Comparison of ENCODE assay signal across 8 mouse cellular contexts in genomic region chr2:120731167-120731862, GRCm38 (mm10).
A peak's percentile ranks its signal among the peaks of the same experiment; 100 is the strongest.
DNase-seq lines count a peak whose midpoint lies in the region; ATAC-seq and TF ChIP-seq lines count a peak whose summit lies in the region.

No protein-coding gene starts in this region.

- H3K4me1 ChIP-seq in bone marrow, adult 2 months (ENCODE audit: control insufficient read depth, insufficient read depth, low read length), result no peaks in the 10 kb centered on the region; the same call in 1 of the 2 replicates
- peaks cover 29% of the 10 kb centered on the region for H3K4me1 ChIP-seq in embryonic facial prominence, embryonic 15.5 days
- H3K4me1 ChIP-seq in heart, embryonic 10.5 days, result peaks cover 43% of the 10 kb centered on the region
- H3K4me1 ChIP-seq in kidney, embryonic 15.5 days, result peaks cover 29% of the 10 kb centered on the region

- peak; percentile 97 for TF ChIP-seq POLR2A in bone marrow, adult 2 months (IDR thresholded peaks at IDR 0.05; ENCODE audit: borderline replicate concordance, control insufficient read depth, low read depth, low read length)

- H3K9ac ChIP-seq in embryonic facial prominence, embryonic 15.5 days, result peak overlapping the region; percentile 85
- peak overlapping the region; percentile 84 for H3K9ac ChIP-seq in kidney, embryonic 15.5 days

- no peak for TF ChIP-seq CTCF in bone marrow, adult 2 months (IDR thresholded peaks at IDR 0.05; ENCODE audit: control insufficient read depth, insufficient read depth, low read length)

- no peaks in the 10 kb centered on the region for H3K9me3 ChIP-seq in embryonic facial prominence, embryonic 15.5 days (replicated peaks)
- H3K9me3 ChIP-seq in heart, embryonic 10.5 days, result no peaks in the 10 kb centered on the region
- no peaks in the 10 kb centered on the region for H3K9me3 ChIP-seq in kidney, embryonic 15.5 days (replicated peaks)

- H3K27ac ChIP-seq in bone marrow, adult 2 months (ENCODE audit: control insufficient read depth, insufficient read depth, low read depth, low read length, poor library complexity), result peak overlapping the region; percentile 95
- H3K27ac ChIP-seq in embryonic facial prominence, embryonic 15.5 days (replicated peaks), result peak overlapping the region; percentile 92
- peak overlapping the region; percentile 98 for H3K27ac ChIP-seq in heart, embryonic 10.5 days
- peak overlapping the region; percentile 93 for H3K27ac ChIP-seq in kidney, embryonic 15.5 days

- H3K4me2 ChIP-seq in embryonic facial prominence, embryonic 15.5 days (replicated peaks), result peak overlapping the region; percentile 91
- H3K4me2 ChIP-seq in kidney, embryonic 15.5 days, result peak overlapping the region; percentile 95

- ATAC-seq in embryonic facial prominence, embryonic 15.5 days (ENCODE audit: insufficient number of reproducible peaks, low FRiP score, low TSS enrichment, low read depth), result peak; percentile 98
- peak; percentile 98 for ATAC-seq in kidney, embryonic 15.5 days (replicated peaks; ENCODE audit: low FRiP score)
- peak; percentile 83 for ATAC-seq in monocyte, adult 5-6 weeks (replicated peaks; ENCODE audit: insufficient number of reproducible peaks, low FRiP score, low TSS enrichment, poor library complexity, severe bottlenecking)

- H3K27me3 ChIP-seq in embryonic facial prominence, embryonic 15.5 days, result no peaks in the 10 kb centered on the region
- no peaks in the 10 kb centered on the region for H3K27me3 ChIP-seq in heart, embryonic 10.5 days (ENCODE audit: insufficient read depth, poor library complexity, severe bottlenecking)
- H3K27me3 ChIP-seq in kidney, embryonic 15.5 days, result no peaks in the 10 kb centered on the region

- peaks cover 24% of the 10 kb centered on the region for H3K36me3 ChIP-seq in embryonic facial prominence, embryonic 15.5 days
- H3K36me3 ChIP-seq in heart, embryonic 10.5 days, result peaks cover 25% of the 10 kb centered on the region
- H3K36me3 ChIP-seq in kidney, embryonic 15.5 days, result peaks cover 24% of the 10 kb centered on the region

- H3K4me3 ChIP-seq in bone marrow, adult 2 months (replicated peaks; ENCODE audit: control insufficient read depth, low read depth, low read length), result peak overlapping the region; percentile 100
- H3K4me3 ChIP-seq in embryonic facial prominence, embryonic 15.5 days (replicated peaks), result peak overlapping the region; percentile 91
- peak overlapping the region; percentile 99 for H3K4me3 ChIP-seq in heart, embryonic 10.5 days
- peak overlapping the region; percentile 65 for H3K4me3 ChIP-seq in kidney, embryonic 15.5 days (replicated peaks)

- under 1% methylated on average over 61 of the region's 61 CpGs for WGBS in bone marrow, adult 2 months
- under 1% methylated on average over 59 of the region's 61 CpGs for WGBS in embryonic facial prominence, embryonic 15.5 days
- under 1% methylated on average over 61 of the region's 61 CpGs for WGBS in heart, embryonic 10.5 days
- WGBS in kidney, embryonic 15.5 days, result under 1% methylated on average over 61 of the region's 61 CpGs

- DNase-seq in 416B (ENCODE audit: low read depth) (peak; percentile 92), liver (peak; percentile 99)
- DNase-seq in heart, embryonic 10.5 days (ENCODE audit: low spot score), result peak; percentile 98
- DNase-seq in spleen, postnatal 4 days (ENCODE audit: low spot score in 2 of 2), result peak; percentile 97 to 98

Comparison
In these comparisons a context has a peak if more than half of its experiments do, and no peak if none do; other contexts are left out.
1. Peak in every context shown above with its lines: DNase-seq, ATAC-seq, H3K4me3 ChIP-seq and H3K27ac ChIP-seq.